Mouse (Mus musculus): ENCODE data around the gene Apol11b.
A peak's percentile ranks its signal among the peaks of the same experiment; 100 is the strongest.
"Not testable (repeated sequence)": the region's sequence is repeated elsewhere in the genome, so short reads cannot be mapped to it uniquely, and the experiment has no call there.

- TF ChIP-seq CTCF (IDR thresholded peaks at IDR 0.05; ENCODE audit: low read depth), result peak; percentile 43
- TF ChIP-seq EP300 (IDR thresholded peaks at IDR 0.05; ENCODE audit: low read depth), result not testable (repeated sequence)
These were observed 14.4 kb downstream of the Apol11b start for GRCm38 (mm10) chr15:77628647-77629046.
